Mouse (Mus musculus): ENCODE data around the gene Ybx1.

GRCm38 (mm10) chr4:119239181-119239682 lies 55.2 kb downstream of the Ybx1 start:
- TF ChIP-seq POLR2A (IDR thresholded peaks at IDR 0.05; ENCODE audit: insufficient read depth, low read length): no peak
- TF ChIP-seq CTCF (IDR thresholded peaks at IDR 0.05; ENCODE audit: low read depth, low read length): peak; percentile 33
- no peak for TF ChIP-seq EP300 (IDR thresholded peaks at IDR 0.05; ENCODE audit: insufficient read depth, low read depth, low read length)

Measured in ES-Bruce4 (cell line).